Mouse (Mus musculus): ENCODE results near the gene Tbrg4. TPM values are rescaled to one million over a fixed set of nuclear protein-coding genes. Genes with fewer than 3 reads are reported as not detected.
A peak's percentile ranks its signal among the peaks of the same experiment; 100 is the strongest.

The Tbrg4 gene
- polyA plus RNA-seq, 1 experiment from 2014 or later, result 58.0 TPM

DNA sequence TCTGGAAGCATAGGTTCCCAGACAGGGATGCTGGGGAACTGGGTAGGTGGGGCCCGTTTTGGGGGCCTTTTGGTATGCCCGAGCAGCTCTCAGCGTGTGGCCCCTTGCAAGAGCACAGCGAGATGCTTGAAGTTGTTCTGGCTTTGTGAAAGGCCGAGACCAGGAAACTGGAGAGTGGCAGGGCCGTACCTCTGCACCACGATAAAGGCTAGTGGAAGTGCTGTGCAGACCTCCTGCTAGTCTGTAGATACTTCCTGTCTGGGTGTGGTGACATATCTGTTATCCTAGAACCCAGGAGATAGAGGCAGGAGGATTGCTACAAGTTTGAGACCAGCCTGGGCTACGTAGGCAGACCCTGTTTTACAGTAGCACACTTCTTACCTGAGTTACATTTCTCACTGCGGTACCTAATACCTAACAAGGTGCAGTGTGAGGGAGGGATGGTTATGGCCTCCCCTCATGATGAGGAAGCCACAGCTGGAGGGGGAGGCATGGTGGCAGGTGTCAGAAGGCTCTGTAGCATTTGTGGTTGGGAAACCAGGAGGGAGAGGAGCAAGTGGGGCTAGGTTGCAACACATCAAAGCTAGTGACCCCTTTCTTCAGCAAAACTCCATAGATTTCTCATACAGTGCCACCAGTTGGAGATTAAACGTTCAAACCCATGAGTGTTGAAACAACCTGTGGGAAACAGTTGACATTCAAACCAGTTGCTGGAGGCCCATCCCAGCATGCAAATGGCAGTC lies 34.8 kb downstream of the Tbrg4 start:
- Histone ChIP-seq H3K36me3 (ENCODE audit: control insufficient read depth, insufficient read depth, low read length) (peaks cover 91% of the 10 kb centered on the region), H3K27ac (ENCODE audit: low read depth) (no peak overlapping the region), H3K4me2 (ENCODE audit: low read length) (no peak overlapping the region), H3K4me3 (ENCODE audit: low read depth, low read length) (no peak overlapping the region), H3K4me1 (replicated peaks; ENCODE audit: control insufficient read depth, insufficient read depth, low read length) (no peaks in the 10 kb centered on the region), H3K9me3 (ENCODE audit: control insufficient read depth, low read length) (no peaks in the 10 kb centered on the region), H3K27me3 (replicated peaks; ENCODE audit: control insufficient read depth, insufficient read depth, low read length) (no peaks in the 10 kb centered on the region), H3K9ac (ENCODE audit: low read length) (no peak overlapping the region)
- 84% methylated on average over 10 of the region's 10 CpGs for WGBS
- ATAC-seq (replicated peaks; ENCODE audit: low FRiP score, low TSS enrichment, low read depth), result no peak
- DNase-seq (ENCODE audit: low spot score), result no peak

DNA sequence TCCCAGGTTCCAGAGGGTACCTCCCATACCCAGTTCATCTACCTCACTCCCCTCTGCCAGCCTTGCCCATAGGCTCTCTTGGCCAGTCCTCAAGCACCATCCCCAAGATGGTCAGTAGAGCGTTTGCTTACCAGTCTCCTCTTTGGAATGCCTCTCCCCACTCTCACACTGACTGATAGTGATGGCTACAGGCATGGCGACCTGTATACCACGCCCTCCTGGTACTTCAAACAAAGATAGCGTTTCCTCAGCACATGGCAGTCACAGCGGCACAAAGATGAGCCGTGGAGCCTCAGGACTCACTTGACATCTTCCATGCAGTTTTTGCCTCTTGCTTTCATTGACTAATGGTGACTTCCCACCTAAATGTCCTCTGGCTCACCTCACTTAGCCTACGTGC lies 36.0 kb downstream of the Tbrg4 start:
- no peak for ATAC-seq (replicated peaks; ENCODE audit: low FRiP score, low TSS enrichment, low read depth)
- peaks cover 90% of the 10 kb centered on the region for H3K36me3 ChIP-seq (ENCODE audit: control insufficient read depth, insufficient read depth, low read length)

DNA sequence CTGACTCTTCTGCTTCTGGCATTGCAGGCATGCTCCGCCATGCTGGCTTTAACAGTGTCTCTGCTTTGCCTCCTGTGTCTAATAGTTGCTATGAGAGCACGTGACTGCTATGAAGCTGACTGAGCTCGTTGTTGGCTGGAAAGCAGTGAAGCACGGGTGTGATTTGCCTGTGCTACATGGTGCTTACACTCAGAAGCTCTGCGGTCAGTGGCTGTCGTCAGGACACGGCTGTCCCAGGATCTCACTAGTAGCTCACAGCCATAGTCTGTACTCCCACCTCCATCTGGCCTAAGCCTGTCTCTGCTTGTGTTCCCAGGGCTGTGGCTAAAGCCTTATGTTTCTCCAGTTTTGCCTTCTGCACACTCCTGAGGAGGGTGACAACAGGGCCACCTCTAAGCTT lies 37.6 kb downstream of the Tbrg4 start:
- H3K27me3 ChIP-seq (replicated peaks; ENCODE audit: control insufficient read depth, insufficient read depth, low read length), result no peaks in the 10 kb centered on the region
- H3K4me3 ChIP-seq (ENCODE audit: low read depth, low read length), result no peak overlapping the region
- H3K36me3 ChIP-seq (ENCODE audit: control insufficient read depth, insufficient read depth, low read length), result peaks cover 81% of the 10 kb centered on the region
- no peak overlapping the region for H3K27ac ChIP-seq (ENCODE audit: low read depth)
- no peaks in the 10 kb centered on the region for H3K9me3 ChIP-seq (ENCODE audit: control insufficient read depth, low read length)
- no peak for ATAC-seq (replicated peaks; ENCODE audit: low FRiP score, low TSS enrichment, low read depth)
- no peak overlapping the region for H3K9ac ChIP-seq (ENCODE audit: low read length)
- 88% methylated on average over 7 of the region's 7 CpGs for WGBS
- no peaks in the 10 kb centered on the region for H3K4me1 ChIP-seq (replicated peaks; ENCODE audit: control insufficient read depth, insufficient read depth, low read length)
- H3K4me2 ChIP-seq (ENCODE audit: low read length), result no peak overlapping the region
- no peak for DNase-seq (ENCODE audit: low spot score)

More for the DNA sequence above, 36.0 kb downstream of the Tbrg4 start:
- Histone ChIP-seq H3K4me2 (ENCODE audit: low read length) (no peak overlapping the region), H3K9me3 (ENCODE audit: control insufficient read depth, low read length) (no peaks in the 10 kb centered on the region), H3K27me3 (replicated peaks; ENCODE audit: control insufficient read depth, insufficient read depth, low read length) (no peaks in the 10 kb centered on the region), H3K4me1 (replicated peaks; ENCODE audit: control insufficient read depth, insufficient read depth, low read length) (no peaks in the 10 kb centered on the region), H3K27ac (ENCODE audit: low read depth) (no peak overlapping the region), H3K4me3 (ENCODE audit: low read depth, low read length) (no peak overlapping the region), H3K9ac (ENCODE audit: low read length) (no peak overlapping the region)
- WGBS, result 86% methylated on average over 7 of the region's 7 CpGs
- DNase-seq (ENCODE audit: low spot score), result no peak

DNA sequence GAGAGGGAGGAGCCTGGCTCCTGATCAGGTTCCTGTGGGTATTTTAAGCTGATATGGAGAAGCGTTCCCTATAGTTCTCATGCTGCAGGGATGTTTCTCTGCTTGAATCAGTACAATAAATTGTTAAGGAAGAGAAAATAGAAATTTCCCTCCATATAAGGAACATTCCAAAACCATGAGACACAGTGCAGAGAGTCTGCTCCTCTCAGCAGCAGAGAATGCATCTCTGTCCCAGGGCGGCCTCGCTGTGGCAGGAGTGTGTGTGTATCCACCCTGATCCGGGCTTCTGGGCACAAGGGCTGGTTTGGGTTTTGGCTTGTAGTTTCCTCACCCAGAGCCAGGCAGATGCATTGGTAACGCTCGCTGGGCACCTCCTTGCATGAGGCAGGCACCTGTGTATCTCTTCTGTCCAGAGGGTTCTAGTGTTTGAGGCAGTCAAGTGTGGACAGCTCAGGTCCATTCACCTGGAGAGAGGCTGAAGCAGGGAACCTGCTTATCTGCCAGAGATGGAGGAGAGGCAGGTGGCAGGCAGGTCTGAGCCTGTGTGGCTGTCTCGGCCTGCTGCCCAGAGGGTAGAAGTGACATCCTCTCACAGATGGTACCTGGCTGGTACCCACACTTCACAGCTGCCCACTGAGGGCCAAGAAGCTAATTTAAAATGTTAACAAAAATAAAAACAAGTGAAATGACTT lies 38.5 kb downstream of the Tbrg4 start:
- Histone ChIP-seq H3K4me2 (ENCODE audit: low read length) (no peak overlapping the region), H3K4me3 (ENCODE audit: low read depth, low read length) (no peak overlapping the region), H3K27ac (ENCODE audit: low read depth) (peak overlapping the region; percentile 41), H3K9ac (ENCODE audit: low read length) (no peak overlapping the region), H3K9me3 (ENCODE audit: control insufficient read depth, low read length) (no peaks in the 10 kb centered on the region), H3K4me1 (replicated peaks; ENCODE audit: control insufficient read depth, insufficient read depth, low read length) (no peaks in the 10 kb centered on the region), H3K36me3 (ENCODE audit: control insufficient read depth, insufficient read depth, low read length) (peaks cover 72% of the 10 kb centered on the region), H3K27me3 (replicated peaks; ENCODE audit: control insufficient read depth, insufficient read depth, low read length) (no peaks in the 10 kb centered on the region)
- DNase-seq (ENCODE audit: low spot score), result no peak
- no peak for ATAC-seq (replicated peaks; ENCODE audit: low FRiP score, low TSS enrichment, low read depth)
- WGBS, result 87% methylated on average over 7 of the region's 7 CpGs

DNA sequence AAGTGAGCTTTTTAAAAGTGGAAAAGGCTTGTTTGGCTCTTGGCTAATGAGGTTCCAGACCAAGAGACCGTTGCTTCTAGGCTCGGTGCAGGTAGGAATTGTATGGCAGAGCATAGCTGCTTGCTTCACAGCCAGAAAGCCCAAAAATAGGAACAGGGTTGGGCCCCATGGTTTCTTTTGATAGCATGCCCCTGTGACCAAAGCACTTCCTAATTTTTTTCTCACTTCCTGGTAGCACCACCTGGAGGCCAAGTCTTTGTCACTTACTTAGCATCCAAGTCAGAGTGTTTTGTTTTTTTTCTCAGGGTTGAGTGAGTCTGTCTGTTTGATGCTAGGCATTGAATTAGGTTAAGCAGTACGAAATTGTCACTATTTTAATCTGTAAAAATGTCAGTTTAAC lies 39.2 kb downstream of the Tbrg4 start:
- WGBS, result 90% methylated on average over 3 of the region's 3 CpGs
- H3K9me3 ChIP-seq (ENCODE audit: control insufficient read depth, low read length), result no peaks in the 10 kb centered on the region
- no peaks in the 10 kb centered on the region for H3K4me1 ChIP-seq (replicated peaks; ENCODE audit: control insufficient read depth, insufficient read depth, low read length)
- no peak overlapping the region for H3K9ac ChIP-seq (ENCODE audit: low read length)
- DNase-seq (ENCODE audit: low spot score) (no peak), ATAC-seq (replicated peaks; ENCODE audit: low FRiP score, low TSS enrichment, low read depth) (no peak)
- no peak overlapping the region for H3K4me3 ChIP-seq (ENCODE audit: low read depth, low read length)
- no peak overlapping the region for H3K4me2 ChIP-seq (ENCODE audit: low read length)
- H3K27ac ChIP-seq (ENCODE audit: low read depth), result peak overlapping the region; percentile 41
- H3K27me3 ChIP-seq (replicated peaks; ENCODE audit: control insufficient read depth, insufficient read depth, low read length), result no peaks in the 10 kb centered on the region
- H3K36me3 ChIP-seq (ENCODE audit: control insufficient read depth, insufficient read depth, low read length), result peaks cover 64% of the 10 kb centered on the region

DNA sequence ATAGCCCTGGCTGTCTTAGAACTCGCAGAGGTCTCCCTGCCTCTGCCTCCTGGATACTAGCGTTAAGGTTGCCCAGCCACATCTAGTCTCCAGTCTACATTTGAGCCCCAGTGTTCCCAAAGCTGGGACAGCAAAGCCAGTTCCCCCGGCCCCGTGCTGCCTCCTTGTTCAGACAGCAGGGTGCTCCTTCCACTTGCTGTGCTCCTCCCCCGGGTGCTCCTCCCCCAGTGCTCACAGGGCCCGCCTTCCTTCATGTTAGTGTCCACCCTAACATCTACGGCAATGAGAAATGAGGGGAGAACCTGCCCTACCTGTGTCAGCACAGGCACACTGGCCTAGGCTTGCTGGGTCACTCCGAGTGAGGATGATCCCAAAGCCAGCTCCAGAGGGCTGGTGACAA lies 40.1 kb downstream of the Tbrg4 start:
- no peaks in the 10 kb centered on the region for H3K27me3 ChIP-seq (replicated peaks; ENCODE audit: control insufficient read depth, insufficient read depth, low read length)
- no peak overlapping the region for H3K4me3 ChIP-seq (ENCODE audit: low read depth, low read length)
- no peaks in the 10 kb centered on the region for H3K9me3 ChIP-seq (ENCODE audit: control insufficient read depth, low read length)
- H3K4me1 ChIP-seq (replicated peaks; ENCODE audit: control insufficient read depth, insufficient read depth, low read length), result no peaks in the 10 kb centered on the region
- no peak overlapping the region for H3K9ac ChIP-seq (ENCODE audit: low read length)
- no peak overlapping the region for H3K27ac ChIP-seq (ENCODE audit: low read depth)
- ATAC-seq (replicated peaks; ENCODE audit: low FRiP score, low TSS enrichment, low read depth), result no peak
- H3K4me2 ChIP-seq (ENCODE audit: low read length), result no peak overlapping the region
- H3K36me3 ChIP-seq (ENCODE audit: control insufficient read depth, insufficient read depth, low read length), result peaks cover 55% of the 10 kb centered on the region
- DNase-seq (ENCODE audit: low spot score), result no peak
- WGBS, result 89% methylated on average over 8 of the region's 8 CpGs

DNA sequence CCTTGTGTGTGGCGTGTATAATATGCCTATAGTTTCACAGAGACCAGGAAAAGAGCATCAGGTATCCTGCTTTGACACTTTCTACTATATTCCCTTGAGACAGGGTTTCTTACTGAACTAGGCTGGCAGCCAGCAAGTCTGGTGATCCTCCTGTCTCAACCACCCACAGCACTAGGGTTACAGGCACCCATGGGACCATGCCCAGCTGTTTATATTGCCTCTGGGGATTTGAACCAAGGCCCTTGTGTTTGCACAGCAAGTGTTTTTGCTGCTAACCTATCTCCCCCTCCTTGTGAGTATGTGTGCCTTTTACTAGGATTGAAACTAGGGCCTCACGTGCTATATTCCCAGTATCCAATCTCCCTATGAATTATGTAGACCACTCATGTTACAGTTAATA lies 44.3 kb downstream of the Tbrg4 start:
- Histone ChIP-seq H3K27ac (ENCODE audit: low read depth) (no peak overlapping the region), H3K9me3 (ENCODE audit: control insufficient read depth, low read length) (no peaks in the 10 kb centered on the region), H3K4me1 (replicated peaks; ENCODE audit: control insufficient read depth, insufficient read depth, low read length) (no peaks in the 10 kb centered on the region), H3K4me2 (ENCODE audit: low read length) (no peak overlapping the region), H3K36me3 (ENCODE audit: control insufficient read depth, insufficient read depth, low read length) (peaks cover 23% of the 10 kb centered on the region), H3K4me3 (ENCODE audit: low read depth, low read length) (no peak overlapping the region), H3K27me3 (replicated peaks; ENCODE audit: control insufficient read depth, insufficient read depth, low read length) (no peaks in the 10 kb centered on the region), H3K9ac (ENCODE audit: low read length) (no peak overlapping the region)
- WGBS, result 83% methylated on average over 2 of the region's 2 CpGs
- DNase-seq (ENCODE audit: low spot score), result no peak
- ATAC-seq (replicated peaks; ENCODE audit: low FRiP score, low TSS enrichment, low read depth), result no peak

DNA sequence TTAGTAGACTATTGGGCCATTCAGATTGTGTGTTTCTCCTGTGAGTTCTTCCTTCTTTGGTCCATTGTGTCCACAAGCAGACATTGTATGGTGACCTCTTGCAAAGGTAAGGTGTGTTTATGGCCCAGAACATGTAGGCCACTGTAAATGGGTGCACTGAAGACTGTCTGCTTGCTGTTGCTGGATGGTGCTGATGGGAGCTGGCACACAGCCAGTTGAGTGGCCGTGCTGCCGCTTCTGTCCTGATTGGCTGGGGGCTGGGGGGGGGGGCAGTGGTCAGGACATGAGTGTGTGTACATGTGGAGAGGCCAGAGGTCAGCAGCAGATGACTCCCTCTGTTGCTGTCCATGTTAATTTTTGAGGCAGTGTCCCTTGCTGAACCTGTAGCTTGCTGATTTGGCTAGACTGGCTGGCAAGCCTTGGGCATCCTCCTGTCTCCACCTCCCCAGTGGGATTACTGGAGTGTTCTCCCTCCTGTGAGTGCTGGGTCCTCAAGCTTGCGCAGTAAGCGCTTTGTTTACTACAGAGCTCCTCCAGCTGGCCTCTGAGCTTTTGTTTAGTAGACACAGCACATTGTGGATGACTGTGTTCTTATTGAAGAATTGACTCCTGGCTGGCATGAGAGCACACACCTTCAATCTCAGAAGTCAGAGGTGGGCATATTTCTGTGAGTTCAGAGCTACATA lies 45.7 kb downstream of the Tbrg4 start:
- H3K4me2 ChIP-seq (ENCODE audit: low read length), result no peak overlapping the region
- H3K4me1 ChIP-seq (replicated peaks; ENCODE audit: control insufficient read depth, insufficient read depth, low read length), result no peaks in the 10 kb centered on the region
- no peak overlapping the region for H3K4me3 ChIP-seq (ENCODE audit: low read depth, low read length)
- WGBS, result 72% methylated on average over 4 of the region's 4 CpGs
- H3K27me3 ChIP-seq (replicated peaks; ENCODE audit: control insufficient read depth, insufficient read depth, low read length), result no peaks in the 10 kb centered on the region
- no peak overlapping the region for H3K27ac ChIP-seq (ENCODE audit: low read depth)
- no peak for ATAC-seq (replicated peaks; ENCODE audit: low FRiP score, low TSS enrichment, low read depth)
- peaks cover 21% of the 10 kb centered on the region for H3K36me3 ChIP-seq (ENCODE audit: control insufficient read depth, insufficient read depth, low read length)
- no peak overlapping the region for H3K9ac ChIP-seq (ENCODE audit: low read length)
- no peak for DNase-seq (ENCODE audit: low spot score)
- H3K9me3 ChIP-seq (ENCODE audit: control insufficient read depth, low read length), result no peaks in the 10 kb centered on the region
